Mouse (Mus musculus): ENCODE results near the gene Pip4k2b. TPM values are rescaled to one million over a fixed set of nuclear protein-coding genes. Genes with fewer than 3 reads are reported as not detected.
A peak's percentile ranks its signal among the peaks of the same experiment; 100 is the strongest.

Pip4k2b gene
- polyA plus RNA-seq, 1 experiment from 2014 or later, result 0.86 TPM

DNA sequence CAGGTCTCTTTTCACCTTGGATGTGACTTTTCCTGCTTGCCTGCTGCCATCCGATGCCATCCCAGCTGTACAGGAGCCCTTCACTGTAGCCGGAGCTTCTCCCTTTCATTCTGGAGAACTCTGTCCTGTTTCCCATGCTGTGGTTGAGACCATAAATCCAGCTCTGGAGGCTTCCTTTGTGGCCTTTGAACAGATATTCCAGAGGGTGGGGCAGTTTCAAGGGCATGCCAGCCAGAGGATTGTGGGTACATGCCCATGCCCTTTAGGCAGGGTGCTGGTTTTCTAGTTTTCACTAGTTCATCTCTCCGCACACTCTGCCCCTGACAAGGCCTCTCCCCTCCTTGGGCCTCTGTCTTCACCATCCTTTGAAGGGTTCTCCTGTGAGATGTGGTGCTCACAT, 57.4 kb downstream of the Pip4k2b start:
- H3K4me2 ChIP-seq (ENCODE audit: low read depth, low read length), result peak overlapping the region; percentile 50
- peaks cover 15% of the 10 kb centered on the region for H3K36me3 ChIP-seq (ENCODE audit: control insufficient read depth, insufficient read depth, low read length)
- ATAC-seq, result 0 out of 2 replicates have a peak, but pooled peaks have one; percentile 10
- H3K9me3 ChIP-seq (ENCODE audit: control insufficient read depth, low read length), result no peaks in the 10 kb centered on the region
- H3K27ac ChIP-seq (ENCODE audit: low read length), result peak overlapping the region; percentile 62; the same call in 1 of the 2 replicates
- H3K27me3 ChIP-seq (replicated peaks; ENCODE audit: control insufficient read depth, insufficient read depth, low read length), result no peaks in the 10 kb centered on the region
- H3K4me1 ChIP-seq (ENCODE audit: control insufficient read depth, insufficient read depth, low read length), result peaks cover 18% of the 10 kb centered on the region
- peak overlapping the region; percentile 34 for H3K4me3 ChIP-seq (ENCODE audit: low read length)
- peak overlapping the region; percentile 54; the same call in 1 of the 2 replicates for H3K9ac ChIP-seq (ENCODE audit: low read depth, low read length)
- 64% methylated on average over 3 of the region's 3 CpGs for WGBS

DNA sequence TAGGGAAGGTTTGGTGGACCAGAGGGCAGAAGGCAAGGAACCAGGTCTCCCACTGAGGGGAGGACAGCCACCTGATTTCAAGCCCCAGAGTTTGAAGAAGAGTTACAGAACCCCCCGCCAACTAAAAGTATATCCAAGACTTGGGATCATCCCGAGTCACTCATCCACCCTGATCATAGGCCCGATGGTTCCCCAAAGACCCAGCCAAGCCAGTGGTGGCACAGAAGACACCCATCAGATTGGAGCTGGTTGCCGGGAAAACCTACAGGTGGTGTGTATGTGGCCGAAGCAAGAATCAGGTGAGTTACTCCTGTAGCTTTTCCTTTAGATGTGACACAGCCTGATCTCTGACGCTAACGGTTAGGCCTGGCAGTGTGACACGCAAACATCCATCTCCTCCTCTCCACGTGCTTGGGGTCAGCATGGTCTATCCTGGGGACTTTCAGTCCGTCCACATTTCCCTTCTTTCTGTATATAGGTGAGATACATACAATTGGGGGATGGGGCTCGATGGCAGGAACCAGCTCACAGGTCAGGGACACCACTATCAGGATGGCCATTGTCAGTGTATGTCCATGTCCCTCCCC, 58.1 kb downstream of the Pip4k2b start:
- Histone ChIP-seq H3K4me2 (ENCODE audit: low read depth, low read length) (peak overlapping the region; percentile 50), H3K4me1 (ENCODE audit: control insufficient read depth, insufficient read depth, low read length) (peaks cover 18% of the 10 kb centered on the region), H3K9me3 (ENCODE audit: control insufficient read depth, low read length) (no peaks in the 10 kb centered on the region), H3K27ac (ENCODE audit: low read length) (peak overlapping the region; percentile 62; the same call in 1 of the 2 replicates), H3K36me3 (ENCODE audit: control insufficient read depth, insufficient read depth, low read length) (peaks cover 12% of the 10 kb centered on the region), H3K27me3 (replicated peaks; ENCODE audit: control insufficient read depth, insufficient read depth, low read length) (no peaks in the 10 kb centered on the region), H3K9ac (ENCODE audit: low read depth, low read length) (peak overlapping the region; percentile 54), H3K4me3 (ENCODE audit: low read length) (peak overlapping the region; percentile 34)
- no peak for ATAC-seq
- 63% methylated on average over 11 of the region's 11 CpGs for WGBS

- ATAC-seq, result peak; percentile 94
- peak within 1 kb of the TSS; percentile 54 for H3K9ac ChIP-seq (ENCODE audit: low read depth, low read length)
These were observed 58.7 kb downstream of the Pip4k2b start, which contains the start of gene Cisd3 for GRCm38 (mm10) chr11:97685613-97686321. TSS of gene Cisd3 (plus strand) at chr11:97685826.

GRCm38 (mm10) chr11:97684766-97685165, 59.7 kb downstream of the Pip4k2b start:
- 35% methylated on average over 7 of the region's 7 CpGs for WGBS
- no peak for ATAC-seq
- Histone ChIP-seq H3K9ac (ENCODE audit: low read depth, low read length) (peak overlapping the region; percentile 54; the same call in 1 of the 2 replicates), H3K4me3 (ENCODE audit: low read length) (no peak overlapping the region), H3K9me3 (ENCODE audit: control insufficient read depth, low read length) (no peaks in the 10 kb centered on the region), H3K4me1 (ENCODE audit: control insufficient read depth, insufficient read depth, low read length) (peaks cover 18% of the 10 kb centered on the region), H3K27ac (ENCODE audit: low read length) (peak overlapping the region; percentile 63; the same call in 1 of the 2 replicates), H3K27me3 (replicated peaks; ENCODE audit: control insufficient read depth, insufficient read depth, low read length) (no peaks in the 10 kb centered on the region), H3K36me3 (ENCODE audit: control insufficient read depth, insufficient read depth, low read length) (peaks cover 5% of the 10 kb centered on the region; the same call in 1 of the 2 replicates), H3K4me2 (ENCODE audit: low read depth, low read length) (no peak overlapping the region)

More at GRCm38 (mm10) chr11:97685613-97686321, 58.7 kb downstream of the Pip4k2b start, which contains the start of gene Cisd3:
- Histone ChIP-seq H3K4me2 (ENCODE audit: low read depth, low read length) (peak within 1 kb of the TSS; percentile 50), H3K36me3 (ENCODE audit: control insufficient read depth, insufficient read depth, low read length) (peaks cover 7% of the 10 kb centered on the region), H3K9me3 (ENCODE audit: control insufficient read depth, low read length) (no peaks in the 10 kb centered on the region), H3K27ac (ENCODE audit: low read length) (peak within 1 kb of the TSS; percentile 63), H3K4me1 (ENCODE audit: control insufficient read depth, insufficient read depth, low read length) (peaks cover 18% of the 10 kb centered on the region), H3K4me3 (ENCODE audit: low read length) (peak within 1 kb of the TSS; percentile 34), H3K27me3 (replicated peaks; ENCODE audit: control insufficient read depth, insufficient read depth, low read length) (no peaks in the 10 kb centered on the region)
- WGBS, result under 1% methylated on average over 43 of the region's 43 CpGs

GRCm38 (mm10) chr11:97684063-97684680, 60.3 kb downstream of the Pip4k2b start:
- H3K9me3 ChIP-seq (ENCODE audit: control insufficient read depth, low read length), result no peaks in the 10 kb centered on the region
- no peak for ATAC-seq
- H3K27me3 ChIP-seq (replicated peaks; ENCODE audit: control insufficient read depth, insufficient read depth, low read length), result no peaks in the 10 kb centered on the region
- WGBS, result 83% methylated on average over 6 of the region's 6 CpGs
- H3K4me1 ChIP-seq (ENCODE audit: control insufficient read depth, insufficient read depth, low read length), result peaks cover 18% of the 10 kb centered on the region
- no peak overlapping the region for H3K4me2 ChIP-seq (ENCODE audit: low read depth, low read length)
- H3K27ac ChIP-seq (ENCODE audit: low read length), result no peak overlapping the region
- H3K9ac ChIP-seq (ENCODE audit: low read depth, low read length), result no peak overlapping the region
- peaks cover 11% of the 10 kb centered on the region for H3K36me3 ChIP-seq (ENCODE audit: control insufficient read depth, insufficient read depth, low read length)
- no peak overlapping the region for H3K4me3 ChIP-seq (ENCODE audit: low read length)

GRCm38 (mm10) chr11:97682504-97683055, 61.9 kb downstream of the Pip4k2b start:
- Histone ChIP-seq H3K36me3 (ENCODE audit: control insufficient read depth, insufficient read depth, low read length) (peaks cover 15% of the 10 kb centered on the region), H3K9ac (ENCODE audit: low read depth, low read length) (no peak overlapping the region), H3K27ac (ENCODE audit: low read length) (no peak overlapping the region), H3K9me3 (ENCODE audit: control insufficient read depth, low read length) (no peaks in the 10 kb centered on the region), H3K4me3 (ENCODE audit: low read length) (no peak overlapping the region), H3K4me1 (ENCODE audit: control insufficient read depth, insufficient read depth, low read length) (peaks cover 18% of the 10 kb centered on the region), H3K4me2 (ENCODE audit: low read depth, low read length) (no peak overlapping the region), H3K27me3 (replicated peaks; ENCODE audit: control insufficient read depth, insufficient read depth, low read length) (no peaks in the 10 kb centered on the region)
- WGBS, result 69% methylated on average over 6 of the region's 6 CpGs
- ATAC-seq, result no peak

- peaks cover 19% of the 10 kb centered on the region for H3K36me3 ChIP-seq (ENCODE audit: control insufficient read depth, insufficient read depth, low read length)
- ATAC-seq, result no peak
- H3K9me3 ChIP-seq (ENCODE audit: control insufficient read depth, low read length), result no peaks in the 10 kb centered on the region
- no peak overlapping the region for H3K27ac ChIP-seq (ENCODE audit: low read length)
- H3K9ac ChIP-seq (ENCODE audit: low read depth, low read length), result no peak overlapping the region
- WGBS, result 77% methylated on average over 12 of the region's 12 CpGs
- no peak overlapping the region for H3K4me3 ChIP-seq (ENCODE audit: low read length)
- H3K27me3 ChIP-seq (replicated peaks; ENCODE audit: control insufficient read depth, insufficient read depth, low read length), result no peaks in the 10 kb centered on the region
- peaks cover 9% of the 10 kb centered on the region; the same call in 1 of the 2 replicates for H3K4me1 ChIP-seq (ENCODE audit: control insufficient read depth, insufficient read depth, low read length)
- H3K4me2 ChIP-seq (ENCODE audit: low read depth, low read length), result no peak overlapping the region
These were observed 64.1 kb downstream of the Pip4k2b start for GRCm38 (mm10) chr11:97680430-97680829.

GRCm38 (mm10) chr11:97678301-97678700, 66.2 kb downstream of the Pip4k2b start:
- ATAC-seq, result no peak
- Histone ChIP-seq H3K4me2 (ENCODE audit: low read depth, low read length) (no peak overlapping the region), H3K4me1 (ENCODE audit: control insufficient read depth, insufficient read depth, low read length) (no peaks in the 10 kb centered on the region), H3K9me3 (ENCODE audit: control insufficient read depth, low read length) (no peaks in the 10 kb centered on the region), H3K4me3 (ENCODE audit: low read length) (no peak overlapping the region), H3K27ac (ENCODE audit: low read length) (no peak overlapping the region), H3K27me3 (replicated peaks; ENCODE audit: control insufficient read depth, insufficient read depth, low read length) (no peaks in the 10 kb centered on the region), H3K36me3 (ENCODE audit: control insufficient read depth, insufficient read depth, low read length) (peaks cover 28% of the 10 kb centered on the region), H3K9ac (ENCODE audit: low read depth, low read length) (no peak overlapping the region)
- WGBS, result 86% methylated on average over 15 of the region's 15 CpGs

DNA sequence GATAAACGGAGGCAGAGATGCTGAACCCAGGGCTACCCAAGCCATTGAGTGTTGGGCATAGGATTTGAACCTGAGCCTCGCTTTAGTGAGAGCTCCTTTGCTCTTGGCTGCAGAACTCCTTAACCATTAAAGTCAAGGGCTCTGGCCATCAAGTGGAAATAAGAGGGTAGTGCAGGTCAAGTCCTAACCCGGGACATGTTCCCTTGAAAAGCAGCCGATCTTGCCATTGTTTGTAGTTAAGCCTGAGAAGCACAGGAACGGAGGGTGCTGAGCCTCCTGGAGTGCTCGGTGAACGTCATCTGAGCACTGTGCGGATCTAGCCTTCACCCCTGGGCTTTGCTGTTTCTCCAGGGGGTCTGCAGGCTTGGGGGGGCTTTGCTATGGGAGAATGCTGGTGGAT, 66.7 kb downstream of the Pip4k2b start:
- Histone ChIP-seq H3K9ac (ENCODE audit: low read depth, low read length) (no peak overlapping the region), H3K36me3 (ENCODE audit: control insufficient read depth, insufficient read depth, low read length) (peaks cover 28% of the 10 kb centered on the region), H3K27me3 (replicated peaks; ENCODE audit: control insufficient read depth, insufficient read depth, low read length) (no peaks in the 10 kb centered on the region), H3K9me3 (ENCODE audit: control insufficient read depth, low read length) (no peaks in the 10 kb centered on the region), H3K4me1 (ENCODE audit: control insufficient read depth, insufficient read depth, low read length) (no peaks in the 10 kb centered on the region), H3K4me2 (ENCODE audit: low read depth, low read length) (no peak overlapping the region), H3K27ac (ENCODE audit: low read length) (no peak overlapping the region), H3K4me3 (ENCODE audit: low read length) (no peak overlapping the region)
- ATAC-seq, result no peak
- 73% methylated on average over 8 of the region's 8 CpGs for WGBS
